Mouse (Mus musculus) CD4-positive, CD25-positive, alpha-beta regulatory T cell, adult 9 weeks (primary cell): ENCODE data around the gene 2310057J18Rik. TPM values are rescaled to one million over a fixed set of nuclear protein-coding genes. Genes with fewer than 3 reads are reported as not detected.

Experiments
- polyA plus RNA-seq: library from polyadenylated mRNA; unstranded; fragments of 100-300 nt; shearing (Covaris generic); gene quantifications from one replicate; pipeline ENCODE4 v1.2.1, GENCODE M21; 2017

2310057J18Rik gene
- not detected for polyA plus RNA-seq

GRCm38 (mm10) chr10:28986203-28986602 lies at the start of gene 2310057J18Rik:
Gene 2310057J18Rik (minus strand): TSS chr10:28986303.

Other genes starting within 250 kb of the 2310057J18Rik start
- gene Soga3, start 157.5 kb upstream of the 2310057J18Rik start, polyA plus RNA-seq = not detected
- not detected for gene Gm49353, start 212.7 kb upstream of the 2310057J18Rik start, polyA plus RNA-seq
- gene 9330159F19Rik, start 225.3 kb upstream of the 2310057J18Rik start, polyA plus RNA-seq = not detected